Comparison of ENCODE assay signal across 15 mouse cellular contexts in the genomic region with DNA sequence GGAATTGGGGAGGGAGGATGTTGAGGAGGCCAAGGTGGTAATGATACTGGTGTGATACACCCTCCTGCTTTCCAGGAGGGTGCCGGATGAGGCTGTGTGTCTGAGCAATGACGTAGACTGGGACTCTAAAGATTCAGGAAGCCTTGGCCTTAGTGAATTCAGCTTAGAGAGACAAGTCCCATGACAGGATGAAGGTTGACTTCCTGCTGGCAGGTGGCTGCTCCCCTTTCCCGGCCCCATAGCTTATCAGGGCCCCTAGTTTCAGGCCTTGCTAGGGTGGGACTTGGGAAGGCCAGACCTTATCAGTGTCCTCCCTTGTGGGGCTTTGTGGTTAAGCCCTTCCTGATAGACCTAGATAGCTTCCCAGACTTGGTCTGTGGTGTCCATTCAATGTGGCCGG. TPM values are rescaled to one million over a fixed set of nuclear protein-coding genes. Genes with fewer than 3 reads are reported as not detected.
DNase-seq lines count a peak whose midpoint lies in the region; ATAC-seq and TF ChIP-seq lines count a peak whose summit lies in the region.
"Had no signal": no experiment of that assay in that cellular context is flagged by ENCODE, and none has a peak within 500 bp of the region (broad histone marks: within the 10 kb centered on the region; RNA-seq: fewer than 3 reads in every experiment).

No protein-coding gene starts in this region.

- peak overlapping the region; percentile 16; the same call in 1 of the 2 replicates for H3K27ac ChIP-seq in bone marrow, adult 2 months (ENCODE audit: control insufficient read depth, insufficient read depth, low read depth, low read length, poor library complexity)
- no peak overlapping the region for H3K27ac ChIP-seq in intestine, embryonic 15.5 days
- no peak overlapping the region for H3K27ac ChIP-seq in hindbrain, embryonic 14.5 days
- H3K27ac ChIP-seq: embryonic facial prominence, embryonic 10.5 days; forebrain, embryonic 13.5 days; hindbrain, embryonic 13.5 days; midbrain, embryonic 13.5 days had no signal

- H3K36me3 ChIP-seq in megakaryocyte, embryonic 14.5 days (replicated peaks; ENCODE audit: low read length), result peaks cover 56% of the 10 kb centered on the region
- peaks cover 20% of the 10 kb centered on the region for H3K36me3 ChIP-seq in intestine, embryonic 15.5 days
- peaks cover 33% of the 10 kb centered on the region for H3K36me3 ChIP-seq in hindbrain, embryonic 14.5 days (replicated peaks; ENCODE audit: control insufficient read depth, insufficient read depth)

- no peak for TF ChIP-seq POLR2A in bone marrow, adult 2 months (IDR thresholded peaks at IDR 0.05; ENCODE audit: borderline replicate concordance, control insufficient read depth, low read depth, low read length)

- H3K4me1 ChIP-seq in megakaryocyte, embryonic 14.5 days, result peaks cover 93% of the 10 kb centered on the region
- peaks cover 10% of the 10 kb centered on the region for H3K4me1 ChIP-seq in bone marrow, adult 2 months (ENCODE audit: control insufficient read depth, insufficient read depth, low read length)
- H3K4me1 ChIP-seq in intestine, embryonic 15.5 days (replicated peaks), result peaks cover 10% of the 10 kb centered on the region
- H3K4me1 ChIP-seq in hindbrain, embryonic 14.5 days (replicated peaks; ENCODE audit: control insufficient read depth, insufficient read depth, low read length), result peaks cover 14% of the 10 kb centered on the region; the same call in 1 of the 2 replicates

- 32% methylated on average over 4 of the region's 4 CpGs for WGBS in bone marrow, adult 2 months
- 79% methylated on average over 4 of the region's 4 CpGs for WGBS in intestine, embryonic 15.5 days
- 92% methylated on average over 4 of the region's 4 CpGs for WGBS in hindbrain, embryonic 14.5 days

- H3K4me2 ChIP-seq in intestine, embryonic 15.5 days (replicated peaks), result no peak overlapping the region
- H3K4me2 ChIP-seq in hindbrain, embryonic 14.5 days (replicated peaks), result no peak overlapping the region
- H3K4me2 ChIP-seq: forebrain, embryonic 13.5 days; hindbrain, embryonic 13.5 days; midbrain, embryonic 13.5 days had no signal

- TF ChIP-seq CTCF in bone marrow, adult 2 months (IDR thresholded peaks at IDR 0.05; ENCODE audit: control insufficient read depth, insufficient read depth, low read length), result no peak

- H3K9ac ChIP-seq in intestine, embryonic 15.5 days, result no peak overlapping the region
- H3K9ac ChIP-seq in hindbrain, embryonic 14.5 days, result no peak overlapping the region
- H3K9ac ChIP-seq: forebrain, embryonic 13.5 days; hindbrain, embryonic 13.5 days; midbrain, embryonic 13.5 days had no signal

- H3K4me3 ChIP-seq in megakaryocyte, embryonic 14.5 days (replicated peaks), result peak overlapping the region; percentile 59
- no peak overlapping the region for H3K4me3 ChIP-seq in bone marrow, adult 2 months (replicated peaks; ENCODE audit: control insufficient read depth, low read depth, low read length)
- H3K4me3 ChIP-seq in intestine, embryonic 15.5 days (replicated peaks), result no peak overlapping the region
- no peak overlapping the region for H3K4me3 ChIP-seq in hindbrain, embryonic 14.5 days (replicated peaks; ENCODE audit: low read length)
- H3K4me3 ChIP-seq: embryonic facial prominence, embryonic 10.5 days; forebrain, embryonic 13.5 days; hindbrain, embryonic 13.5 days; midbrain, embryonic 13.5 days had no signal

- no peaks in the 10 kb centered on the region for H3K9me3 ChIP-seq in megakaryocyte, embryonic 14.5 days
- H3K9me3 ChIP-seq in intestine, embryonic 15.5 days, result no peaks in the 10 kb centered on the region
- H3K9me3 ChIP-seq in hindbrain, embryonic 14.5 days (ENCODE audit: control insufficient read depth, low read length), result no peaks in the 10 kb centered on the region
- H3K9me3 ChIP-seq: embryonic facial prominence, embryonic 10.5 days; forebrain, embryonic 13.5 days; hindbrain, embryonic 13.5 days; midbrain, embryonic 13.5 days had no signal

- H3K27me3 ChIP-seq in megakaryocyte, embryonic 14.5 days (replicated peaks), result no peaks in the 10 kb centered on the region
- no peaks in the 10 kb centered on the region for H3K27me3 ChIP-seq in intestine, embryonic 15.5 days (replicated peaks)
- no peaks in the 10 kb centered on the region for H3K27me3 ChIP-seq in hindbrain, embryonic 14.5 days (ENCODE audit: control insufficient read depth, insufficient read depth, low read length)

- no peak for ATAC-seq in megakaryocyte, adult 5-6 weeks (ENCODE audit: poor library complexity, severe bottlenecking)
- peak; percentile 40; the same call in 1 of the 2 replicates for ATAC-seq in intestine, embryonic 15.5 days
- peak; percentile 40 for ATAC-seq in megakaryocyte progenitor cell, adult 5-6 weeks (replicated peaks; ENCODE audit: poor library complexity)
- no peak for ATAC-seq in hindbrain, embryonic 14.5 days (ENCODE audit: low FRiP score)
- ATAC-seq: forebrain, embryonic 13.5 days; midbrain, embryonic 13.5 days had no signal

- DNase-seq in gastrocnemius, postnatal 10 days, result no peak
- DNase-seq in hindbrain, embryonic 14.5 days (ENCODE audit: low spot score), result no peak
- DNase-seq: adrenal gland, postnatal 14 days; cerebellum, adult 2 months; kidney, adult 8-10 months had no signal

RNA-seq across cellular contexts. Expression of gene Pnpo, which starts 4.1 kb away (rescaled TPM):
- 2.0 and 16.6 TPM in 2 replicates for polyA plus RNA-seq in megakaryocyte, embryonic 14.5 days (2012; ENCODE audit: insufficient read depth, low replicate concordance)
- 16.8 and 19.9 TPM in 2 replicates for total RNA-seq in megakaryocyte, adult 5-6 weeks (2015)
- total RNA-seq in megakaryocyte, adult 5-6 weeks (2017), result 29.1 and 32.8 TPM in 2 replicates
- 65.6 and 132 TPM in 2 replicates for polyA plus RNA-seq in bone marrow, adult 2 months (2011; ENCODE audit: insufficient read depth, insufficient read length, low replicate concordance, missing spikeins)
- 81.9 and 92.8 TPM in 2 replicates for polyA plus RNA-seq in intestine, embryonic 15.5 days (2015; fragmentation: Nextera tagmentation; extraction: Ambion mirVana)
- total RNA-seq in megakaryocyte progenitor cell, adult 5-6 weeks (2015), result 22.5 and 23.0 TPM in 2 replicates
- 36.3 and 38.7 TPM in 2 replicates for total RNA-seq in megakaryocyte progenitor cell, adult 5-6 weeks (2017)
- 1 to 10 TPM; 8.4 to 9.4 TPM for total RNA-seq in gastrocnemius, postnatal 10 days (2021)
- 27.5 and 28.9 TPM in 2 replicates for polyA plus RNA-seq in hindbrain, embryonic 14.5 days (2014; fragmentation: Nextera tagmentation; extraction: Ambion mirVana)

RNA-seq across cellular contexts. Expression of gene Prr15l, which starts 19.9 kb away (rescaled TPM):
- not detected in 2 replicates for polyA plus RNA-seq in megakaryocyte, embryonic 14.5 days (2012; ENCODE audit: insufficient read depth, low replicate concordance)
- 0.07 TPM in 1 of 2 replicates, not detected in the other for total RNA-seq in megakaryocyte, adult 5-6 weeks (2015)
- 0.16 and 0.29 TPM in 2 replicates for total RNA-seq in megakaryocyte, adult 5-6 weeks (2017)
- polyA plus RNA-seq in bone marrow, adult 2 months (2011; ENCODE audit: insufficient read depth, insufficient read length, low replicate concordance, missing spikeins), result not detected in 2 replicates
- 84.7 and 86.9 TPM in 2 replicates for polyA plus RNA-seq in intestine, embryonic 15.5 days (2015; fragmentation: Nextera tagmentation; extraction: Ambion mirVana)
- total RNA-seq in megakaryocyte progenitor cell, adult 5-6 weeks (2015), result not detected in 2 replicates
- total RNA-seq in megakaryocyte progenitor cell, adult 5-6 weeks (2017), result not detected in 2 replicates
- total RNA-seq in gastrocnemius, postnatal 10 days (2021), result not detected
- polyA plus RNA-seq in hindbrain, embryonic 14.5 days (2014; fragmentation: Nextera tagmentation; extraction: Ambion mirVana), result 0.16 TPM in 2 replicates
- total RNA-seq: left cerebral cortex, adult 8-10 months had no signal
- polyA plus RNA-seq: cerebellum, adult 2 months; midbrain, embryonic 13.5 days had no signal

RNA-seq across cellular contexts. Expression of gene Cdk5rap3, which starts 31.6 kb away (rescaled TPM):
- polyA plus RNA-seq in megakaryocyte, embryonic 14.5 days (2012; ENCODE audit: insufficient read depth, low replicate concordance), result 15.3 and 41.6 TPM in 2 replicates
- 17.5 and 21.1 TPM in 2 replicates for total RNA-seq in megakaryocyte, adult 5-6 weeks (2015)
- total RNA-seq in megakaryocyte, adult 5-6 weeks (2017), result 23.9 and 37.3 TPM in 2 replicates
- 16.4 and 39.4 TPM in 2 replicates for polyA plus RNA-seq in bone marrow, adult 2 months (2011; ENCODE audit: insufficient read depth, insufficient read length, low replicate concordance, missing spikeins)
- 64.2 and 66.7 TPM in 2 replicates for polyA plus RNA-seq in intestine, embryonic 15.5 days (2015; fragmentation: Nextera tagmentation; extraction: Ambion mirVana)
- 30.3 and 31.4 TPM in 2 replicates for total RNA-seq in megakaryocyte progenitor cell, adult 5-6 weeks (2015)
- 70.1 and 74.3 TPM in 2 replicates for total RNA-seq in megakaryocyte progenitor cell, adult 5-6 weeks (2017)
- 10 to 100 TPM; 30.0 to 39.3 TPM for total RNA-seq in gastrocnemius, postnatal 10 days (2021)
- 74.0 and 77.8 TPM in 2 replicates for polyA plus RNA-seq in hindbrain, embryonic 14.5 days (2014; fragmentation: Nextera tagmentation; extraction: Ambion mirVana)

RNA-seq across cellular contexts. Expression of gene Sp2, which starts 34.9 kb away (rescaled TPM):
- 34.2 and 36.6 TPM in 2 replicates for polyA plus RNA-seq in megakaryocyte, embryonic 14.5 days (2012; ENCODE audit: insufficient read depth, low replicate concordance)
- 45.7 and 46.6 TPM in 2 replicates for total RNA-seq in megakaryocyte, adult 5-6 weeks (2015)
- total RNA-seq in megakaryocyte, adult 5-6 weeks (2017), result 5.3 and 8.3 TPM in 2 replicates
- 14.6 and 16.9 TPM in 2 replicates for polyA plus RNA-seq in bone marrow, adult 2 months (2011; ENCODE audit: insufficient read depth, insufficient read length, low replicate concordance, missing spikeins)
- 13.3 and 15.1 TPM in 2 replicates for polyA plus RNA-seq in intestine, embryonic 15.5 days (2015; fragmentation: Nextera tagmentation; extraction: Ambion mirVana)
- 21.0 and 27.4 TPM in 2 replicates for total RNA-seq in megakaryocyte progenitor cell, adult 5-6 weeks (2015)
- 2.3 and 2.8 TPM in 2 replicates for total RNA-seq in megakaryocyte progenitor cell, adult 5-6 weeks (2017)
- 10 to 100 TPM; 15.2 to 15.9 TPM for total RNA-seq in gastrocnemius, postnatal 10 days (2021)
- 14.4 and 14.9 TPM in 2 replicates for polyA plus RNA-seq in hindbrain, embryonic 14.5 days (2014; fragmentation: Nextera tagmentation; extraction: Ambion mirVana)

Comparison
In these comparisons a context has a peak if more than half of its experiments do, and no peak if none do; other contexts are left out.
1. ATAC-seq: peak in intestine, embryonic 15.5 days (single experiment) and megakaryocyte progenitor cell, adult 5-6 weeks (single experiment); none in megakaryocyte, adult 5-6 weeks (single experiment) and hindbrain, embryonic 14.5 days (single experiment).
2. RNA of gene Prr15l, which starts 19.9 kb away (polyA plus RNA-seq): 84.7 to 86.9 TPM in intestine, embryonic 15.5 days; not detected in bone marrow, adult 2 months, 0.16 TPM in hindbrain, embryonic 14.5 days and not detected in megakaryocyte, embryonic 14.5 days; every median in the first group is over 10 times any median in the second.